Mouse (Mus musculus) MEL-GATA-1-ER (cell line): ENCODE measurements around the gene Fosb.

Experiments
- DNase-seq: peaks from one replicate; pipeline ENCODE4 v3.0.0-alpha.2; 2012; ENCODE audit warnings: low read depth; ENCODE audit errors: extremely low read depth

Gene Fosb

GRCm38 (mm10) chr7:19307739-19308453 lies 2.0 kb downstream of the Fosb start:
- peak; percentile 73 for DNase-seq

DNA sequence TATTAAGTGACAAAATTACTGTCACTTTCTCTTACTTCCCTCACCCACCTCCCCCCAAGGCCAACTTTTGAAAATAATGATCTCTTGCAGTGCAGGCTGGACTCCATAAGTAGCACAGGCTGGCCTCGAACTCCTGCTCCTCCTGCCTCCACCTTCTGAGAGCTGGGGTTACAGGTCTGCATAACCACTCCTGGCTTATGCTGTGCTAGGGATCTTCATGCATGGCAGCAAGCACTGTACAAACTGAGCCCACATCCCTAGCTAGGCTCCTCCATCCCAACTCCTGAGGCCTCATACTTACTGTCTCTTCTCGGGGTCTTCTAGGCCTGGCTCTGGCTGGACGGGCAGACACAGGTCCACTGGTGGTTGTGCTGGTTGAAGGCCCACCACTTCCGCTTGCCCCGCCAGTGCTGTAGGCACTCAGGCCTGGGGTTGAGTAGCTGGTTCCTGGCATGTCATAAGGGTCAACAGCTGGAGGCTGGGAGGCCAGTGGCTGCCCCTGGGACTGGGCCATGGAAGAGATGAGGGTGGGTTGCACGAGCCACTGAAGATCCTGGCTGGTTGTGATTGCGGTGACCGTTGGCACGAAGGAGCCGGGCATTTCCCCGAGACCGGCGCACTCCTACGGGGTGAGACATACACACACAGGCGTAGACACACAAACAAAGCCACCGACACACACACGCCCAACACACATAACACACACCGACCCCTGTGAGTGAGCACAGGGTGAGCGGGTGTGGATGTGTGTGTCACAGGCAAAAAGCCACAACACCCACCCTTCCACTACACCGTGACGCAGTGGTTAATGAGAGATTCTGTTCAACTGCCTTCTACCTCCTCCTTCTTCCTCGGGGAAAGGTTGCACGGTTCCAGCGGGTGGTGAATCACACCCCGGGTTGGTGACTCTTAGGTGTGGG lies 2.8 kb downstream of the Fosb start:
- no peak for DNase-seq

DNA sequence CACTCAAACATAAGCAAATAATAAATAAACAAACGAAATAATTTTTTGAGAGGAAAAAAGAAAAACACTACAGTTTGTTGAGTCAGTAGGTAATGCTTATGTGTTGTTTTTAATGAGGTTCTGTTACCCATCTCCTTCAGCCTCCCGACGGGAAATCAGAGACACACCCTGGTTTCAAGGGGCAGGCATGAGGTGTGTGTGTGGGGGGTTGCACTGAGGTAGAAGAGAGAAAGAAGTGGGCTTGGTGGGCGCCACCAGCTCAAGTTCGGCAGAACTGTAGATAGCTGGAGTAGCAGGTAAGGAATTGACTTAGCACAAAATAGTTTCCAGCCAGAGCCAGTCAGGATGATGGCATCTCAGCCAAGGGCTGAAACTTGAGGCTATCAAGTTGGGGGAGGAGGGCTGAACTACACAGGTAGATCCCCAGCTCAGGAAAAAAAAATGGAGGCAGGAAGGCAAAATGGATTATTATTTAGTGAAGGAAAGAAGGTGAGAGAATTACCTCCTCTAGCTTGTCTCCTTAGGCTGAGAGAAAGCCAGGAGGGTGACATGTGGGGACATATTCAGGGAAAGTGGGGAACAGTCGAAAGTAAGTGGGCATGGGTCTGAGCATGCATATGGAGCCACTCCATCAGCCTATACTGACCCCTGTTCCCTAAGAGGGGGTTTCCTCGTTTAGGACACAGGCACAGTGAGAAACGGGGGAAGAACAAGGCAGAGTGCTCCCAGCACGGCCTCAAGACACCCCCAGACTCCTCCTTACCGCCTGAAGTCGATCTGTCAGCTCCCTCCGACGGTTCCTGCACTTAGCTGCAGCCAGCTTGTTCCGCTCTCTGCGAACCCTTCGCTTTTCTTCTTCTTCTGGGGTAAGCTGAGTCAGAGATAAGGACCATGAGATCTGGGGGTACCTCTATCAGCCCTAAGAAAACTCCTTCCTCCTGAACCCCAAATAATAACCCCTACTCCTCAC lies 3.8 kb downstream of the Fosb start:
- DNase-seq, result no peak

GRCm38 (mm10) chr7:19305413-19305735 lies 4.5 kb downstream of the Fosb start:
- DNase-seq, result no peak

GRCm38 (mm10) chr7:19304501-19305412 lies 5.1 kb downstream of the Fosb start:
- no peak for DNase-seq

GRCm38 (mm10) chr7:19303770-19304169 lies 6.1 kb downstream of the Fosb start:
- no peak for DNase-seq

- no peak for DNase-seq
These were observed 6.9 kb downstream of the Fosb start for GRCm38 (mm10) chr7:19303046-19303305.

- DNase-seq, result no peak
These were observed 7.4 kb downstream of the Fosb start for GRCm38 (mm10) chr7:19302264-19303045.

DNA sequence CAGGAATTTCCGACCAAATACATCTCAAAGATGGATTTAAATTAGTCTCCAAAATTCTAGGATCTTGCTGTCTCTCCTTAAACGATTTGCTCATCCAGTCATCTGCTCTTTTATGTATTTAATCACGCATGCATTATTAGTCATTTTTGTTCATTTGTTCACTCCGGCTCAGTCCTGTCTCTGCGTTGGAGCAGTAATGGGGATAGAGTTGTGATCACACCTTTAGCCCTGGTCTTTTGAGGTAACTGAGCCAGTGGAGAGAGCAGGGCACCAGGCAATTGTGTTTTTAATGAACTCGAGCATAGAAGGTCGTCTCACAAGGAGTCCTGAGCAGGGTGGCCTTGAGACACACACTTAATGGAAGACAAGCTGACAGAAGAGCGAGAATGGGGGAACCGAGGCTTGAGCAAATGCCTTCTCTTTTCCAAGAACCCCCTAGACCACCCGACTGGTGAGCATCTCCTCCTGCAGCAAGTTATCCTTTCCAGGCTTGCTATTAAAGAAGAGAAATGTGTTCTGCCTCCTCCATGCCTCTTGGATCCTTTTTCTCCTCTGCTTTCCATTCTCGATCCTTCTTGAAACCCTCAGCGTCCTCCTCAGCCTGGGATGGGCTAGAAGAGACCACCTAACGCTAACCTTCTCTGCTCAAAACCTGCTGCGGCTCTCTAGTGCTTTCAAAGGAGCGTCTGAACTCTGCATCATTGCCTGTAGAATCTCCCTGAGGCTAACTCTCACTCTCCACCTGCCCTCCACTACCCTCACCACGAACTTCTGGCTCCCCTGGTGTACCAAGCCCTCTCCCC lies 8.2 kb downstream of the Fosb start:
- DNase-seq, result no peak

GRCm38 (mm10) chr7:19300501-19301421 lies 9.1 kb downstream of the Fosb start:
- peak; percentile 80 for DNase-seq

DNA sequence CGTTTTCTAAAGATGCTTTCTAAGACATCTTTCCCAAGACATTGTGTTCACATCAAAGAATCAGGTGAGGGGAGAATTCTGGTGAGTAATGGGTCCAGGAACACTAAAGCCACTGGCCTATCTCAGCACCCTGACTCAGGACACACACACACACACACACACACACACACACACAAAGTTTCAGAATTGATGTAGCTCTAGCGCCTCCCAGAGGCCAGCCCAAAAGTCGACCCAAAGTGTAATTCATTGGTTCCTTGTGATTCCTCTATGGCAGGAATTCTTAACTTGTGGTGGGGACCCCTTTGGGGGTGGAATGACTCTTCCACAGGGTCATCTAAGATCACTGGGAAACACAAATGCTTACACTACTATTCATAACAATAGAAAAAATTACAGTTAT lies 10.7 kb downstream of the Fosb start:
- peak; percentile 50 for DNase-seq

- no peak for DNase-seq
These were observed 12.1 kb downstream of the Fosb start for GRCm38 (mm10) chr7:19297794-19298193.

GRCm38 (mm10) chr7:19297034-19297433 lies 12.8 kb downstream of the Fosb start:
- no peak for DNase-seq

DNA sequence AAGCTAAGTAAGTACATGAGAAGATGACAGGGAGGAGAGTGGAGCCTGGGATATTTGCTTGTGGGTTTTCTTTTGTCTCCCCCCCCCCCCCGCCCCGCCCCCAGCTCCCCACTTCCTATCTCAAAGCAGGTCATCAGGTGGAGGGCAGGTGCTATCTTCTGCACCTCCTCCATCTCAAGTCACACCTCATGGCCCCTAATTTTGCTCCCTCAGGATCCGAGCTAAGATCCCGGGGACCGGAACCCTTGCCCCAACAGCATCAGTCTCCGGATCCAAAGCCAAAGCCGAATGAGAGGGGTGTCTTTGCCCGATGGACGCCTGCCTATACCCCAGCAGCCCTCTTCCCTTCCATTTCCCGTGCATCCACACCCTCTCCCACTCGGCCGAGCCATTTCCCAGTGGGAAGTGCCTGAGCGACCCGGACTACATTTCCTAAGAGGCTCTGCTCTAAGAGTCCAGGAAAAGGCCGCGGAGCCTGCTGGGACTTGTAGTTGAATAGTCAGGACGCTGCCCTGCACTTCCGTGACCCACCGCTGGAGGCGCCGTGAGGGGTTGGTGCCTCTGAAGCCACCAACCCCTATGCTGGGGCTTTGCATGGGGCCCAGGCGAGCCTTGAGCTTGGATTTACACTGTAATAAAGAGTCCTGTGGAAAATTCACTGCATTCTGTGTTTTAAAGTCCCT lies 14.2 kb downstream of the Fosb start:
- DNase-seq, result peak; percentile 80

DNA sequence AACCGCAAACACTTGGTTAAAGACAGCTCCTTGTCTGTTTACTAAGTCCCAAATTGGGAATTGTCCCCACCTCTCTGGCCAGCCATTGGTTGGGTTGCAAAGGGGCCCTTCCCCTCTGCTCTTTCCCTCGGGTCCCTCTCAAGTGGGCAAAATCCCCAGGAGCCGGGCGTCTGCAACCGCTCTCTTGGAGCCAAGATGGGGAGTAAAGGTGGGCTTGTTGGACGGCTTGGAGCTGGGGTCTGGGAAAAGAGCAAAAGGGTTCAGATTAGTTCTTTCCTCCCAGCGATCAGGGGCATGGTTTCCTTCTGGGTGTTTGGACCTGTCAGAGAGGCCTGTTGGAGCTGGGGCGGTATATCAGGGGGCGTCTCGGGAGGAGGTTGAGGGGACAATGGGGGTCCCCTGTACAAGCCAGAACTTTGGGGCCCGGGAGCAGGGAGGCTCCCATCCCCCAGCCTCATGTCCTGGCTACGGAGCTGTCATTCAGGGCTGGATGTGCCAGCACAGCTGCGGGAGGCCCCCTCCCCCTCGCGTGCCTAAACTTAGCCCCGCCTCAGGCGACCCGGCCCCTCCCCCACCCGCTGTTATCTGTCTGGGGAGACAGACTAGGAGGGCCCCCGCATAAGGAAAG lies 18.8 kb downstream of the Fosb start:
- DNase-seq, result no peak

DNA sequence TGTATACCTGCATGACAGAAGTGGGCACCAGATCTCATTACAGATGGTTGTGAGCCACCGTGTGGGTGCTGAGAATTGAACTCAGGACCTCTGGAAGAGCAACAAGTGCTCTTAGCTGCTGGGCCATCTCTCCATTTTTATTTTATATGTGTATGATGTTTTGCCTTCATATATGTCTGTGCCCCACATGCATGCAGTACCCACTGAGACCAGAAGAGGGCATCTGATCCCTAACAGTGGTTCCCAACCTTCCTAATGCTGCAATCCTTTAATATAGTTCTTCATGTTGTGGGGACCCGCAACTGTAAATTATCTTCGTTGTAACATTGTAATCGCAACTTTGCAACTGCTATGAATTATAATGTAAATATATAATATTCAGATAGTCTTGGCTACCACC lies 25.1 kb downstream of the Fosb start:
- DNase-seq, result no peak

DNA sequence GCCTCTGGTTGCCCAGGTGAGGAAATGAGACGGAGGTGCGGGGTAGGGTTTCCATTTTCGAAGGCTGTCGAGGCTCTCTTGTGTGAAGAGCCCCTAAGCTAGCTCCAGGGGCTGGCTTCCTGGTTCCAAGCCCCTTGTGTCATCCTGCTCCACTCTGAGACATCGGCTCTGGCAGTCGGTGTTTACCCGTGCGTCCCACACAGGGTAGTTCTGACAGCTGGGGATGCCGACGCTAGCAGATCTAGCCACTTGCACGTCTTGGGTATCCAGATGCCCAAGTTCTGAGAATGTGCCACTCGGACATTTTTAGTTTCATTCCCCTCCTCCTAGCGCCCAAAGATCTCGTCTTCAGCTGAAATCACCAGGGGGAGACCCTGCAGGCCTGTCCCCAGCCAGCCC lies 26.4 kb downstream of the Fosb start:
- no peak for DNase-seq
